Mouse (Mus musculus) right cerebral cortex, postnatal 10 days (tissue): ENCODE results near the gene Alpi.

Experiments used
- DNase-seq, 2 experiments: peaks; one replicate each; pipeline ENCODE4 v3.0.0; 2021; ENCODE audit warnings: low spot score in 2 of 2

Alpi gene

GRCm38 (mm10) chr1:87101411-87101810 lies at the start of gene Alpi:
TSS of gene Alpi (minus strand) at chr1:87101606.
- DNase-seq: no peak

DNA sequence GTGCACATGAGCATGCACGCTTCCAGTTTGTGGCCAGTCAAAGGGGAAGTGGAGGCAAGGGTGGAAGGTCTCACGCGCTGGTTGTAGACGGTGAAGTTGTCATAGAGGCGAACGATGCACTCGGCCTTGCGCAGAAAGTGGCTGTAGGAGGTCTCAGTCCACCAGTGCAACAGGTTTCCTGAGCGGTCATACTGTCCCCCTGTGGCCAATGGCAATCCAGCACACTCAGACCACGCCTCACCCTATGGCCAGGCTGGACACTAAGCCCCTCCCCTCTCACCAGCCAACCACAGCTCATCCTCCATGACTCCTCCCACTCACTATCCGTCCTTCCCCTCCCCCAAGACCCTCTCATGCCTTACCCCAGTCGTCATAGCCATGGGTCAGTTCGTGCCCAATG lies 48.0 kb upstream of the Alpi start:
- no peak for DNase-seq

GRCm38 (mm10) chr1:87143141-87143540 lies 41.7 kb upstream of the Alpi start:
- no peak for DNase-seq

DNA sequence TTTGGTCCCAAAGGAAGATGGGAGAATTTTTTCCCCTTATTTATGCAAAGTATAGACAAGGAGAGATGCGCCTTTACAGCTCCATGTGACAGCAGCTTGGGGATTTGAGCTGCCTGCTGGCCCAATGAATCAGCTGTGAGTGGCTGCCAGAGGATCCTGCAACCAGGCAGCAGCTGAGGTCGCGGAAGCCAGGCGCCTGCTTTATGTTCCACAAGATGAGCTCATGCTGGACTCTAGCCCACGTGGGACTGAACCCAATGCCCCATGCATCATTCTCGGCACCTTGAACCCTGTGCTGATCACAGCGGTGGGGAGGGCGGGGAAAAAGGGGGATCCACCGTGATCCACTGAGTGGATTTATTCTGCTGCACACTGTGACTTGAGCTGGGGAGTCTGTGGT lies 41.0 kb upstream of the Alpi start:
- DNase-seq: no peak

DNA sequence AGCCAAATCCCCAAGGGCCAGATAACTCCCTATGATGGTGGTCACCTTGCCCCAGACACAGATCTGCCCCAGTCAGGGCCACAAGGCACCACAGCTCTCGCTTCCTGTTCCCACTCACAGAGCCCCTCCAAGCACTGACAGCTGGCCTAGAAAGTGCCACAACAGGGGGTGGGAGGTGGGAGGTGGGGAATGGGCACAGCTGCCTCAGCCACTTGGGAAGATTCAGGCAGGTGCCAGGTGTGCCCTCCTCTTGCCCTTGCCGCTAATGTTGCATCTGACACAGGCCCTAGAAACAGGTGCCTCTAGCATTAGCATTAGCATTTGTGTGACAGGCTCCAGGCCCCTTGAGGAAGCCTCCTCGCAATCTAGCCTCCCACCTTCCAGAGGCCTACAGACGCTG lies 40.1 kb upstream of the Alpi start:
- no peak for DNase-seq

- no peak for DNase-seq
Observed at GRCm38 (mm10) chr1:87131803-87132202, 30.4 kb upstream of the Alpi start.

DNA sequence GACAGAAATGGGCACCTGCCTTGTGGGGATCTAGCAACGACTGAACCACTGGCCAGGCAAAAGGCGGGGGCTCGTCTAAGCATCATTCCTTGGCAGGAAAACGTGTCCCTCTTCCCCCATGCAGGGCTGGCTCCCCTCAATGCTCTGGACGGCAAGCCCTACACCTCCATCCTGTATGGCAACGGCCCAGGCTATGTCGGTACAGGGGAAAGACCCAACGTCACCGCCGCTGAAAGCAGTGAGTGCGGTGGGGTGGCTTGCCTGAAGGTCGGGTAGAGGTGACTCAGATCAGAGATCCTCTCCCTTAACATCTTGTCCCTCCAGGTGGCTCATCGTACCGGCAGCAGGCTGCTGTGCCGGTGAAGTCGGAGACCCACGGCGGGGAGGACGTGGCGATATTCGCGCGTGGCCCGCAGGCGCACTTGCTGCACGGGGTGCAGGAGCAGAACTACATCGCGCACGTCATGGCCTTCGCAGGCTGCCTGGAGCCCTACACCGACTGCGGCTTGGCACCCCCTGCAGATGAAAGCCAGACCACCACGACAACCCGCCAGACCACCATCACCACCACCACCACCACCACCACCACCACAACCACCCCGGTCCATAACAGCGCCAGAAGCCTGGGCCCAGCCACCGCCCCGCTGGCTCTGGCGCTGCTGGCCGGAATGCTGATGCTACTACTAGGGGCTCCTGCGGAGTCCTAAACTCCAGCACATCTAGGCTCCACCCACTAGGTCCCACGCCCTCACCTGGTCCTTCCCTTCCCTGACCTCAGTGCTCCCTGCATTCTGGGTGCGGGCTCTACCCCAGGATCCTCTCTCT lies 26.0 kb upstream of the Alpi start:
- peak; percentile 61 for DNase-seq

GRCm38 (mm10) chr1:87124673-87125072 lies 23.3 kb upstream of the Alpi start, which contains the start of gene Akp3:
TSS of gene Akp3 (plus strand) at chr1:87124973.
- no peak for DNase-seq

- DNase-seq: no peak
Observed at GRCm38 (mm10) chr1:87114784-87115183, 13.4 kb upstream of the Alpi start.

DNA sequence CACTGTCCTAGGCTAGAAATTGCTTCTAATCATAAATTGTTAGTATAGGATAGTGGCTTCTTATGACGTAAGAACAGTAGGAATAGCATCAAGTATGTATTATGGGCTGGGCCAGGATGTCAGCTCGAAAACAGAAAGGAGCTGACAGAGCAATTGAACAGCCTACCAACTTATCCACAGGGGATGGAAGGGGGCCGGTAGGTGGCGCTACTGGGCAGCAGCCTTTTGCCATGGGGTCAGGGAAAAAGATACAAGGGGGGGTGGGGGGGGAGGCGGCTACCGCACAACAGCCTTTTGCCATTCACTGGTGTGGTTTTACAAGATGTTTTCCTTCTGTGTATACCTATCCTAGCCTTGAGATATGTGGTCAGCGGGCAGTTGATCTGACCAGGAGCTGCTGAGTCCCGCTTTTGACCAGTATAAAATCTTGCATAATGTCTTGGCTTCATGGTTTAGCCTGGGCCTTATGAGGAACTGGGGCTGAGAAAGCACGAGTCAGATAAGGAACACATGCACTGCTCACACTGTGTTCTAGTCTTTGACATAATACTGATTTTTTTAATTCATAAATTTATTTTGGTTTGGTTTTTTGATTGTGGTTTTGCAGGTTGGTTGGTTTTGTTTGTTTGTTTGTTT lies 10.4 kb upstream of the Alpi start:
- no peak for DNase-seq

DNA sequence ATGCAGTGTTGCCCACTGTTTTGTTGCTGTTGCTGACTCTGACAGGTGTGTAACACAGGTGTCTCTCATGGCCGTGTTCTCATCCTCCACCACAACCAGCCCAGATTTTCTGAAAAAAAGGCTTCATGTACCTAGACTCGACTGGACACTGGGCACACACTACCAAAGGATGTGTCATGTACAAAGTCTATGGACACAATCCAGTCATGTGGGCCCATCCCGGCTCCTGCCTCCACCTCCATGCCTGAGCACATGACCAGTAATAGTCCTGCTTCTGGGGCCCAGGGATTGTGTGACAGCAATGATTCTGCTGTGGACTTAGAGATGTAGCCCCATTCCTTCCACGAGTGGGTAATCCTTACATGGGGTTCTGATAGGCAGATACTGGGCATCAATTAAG lies 7.2 kb upstream of the Alpi start:
- no peak for DNase-seq

- no peak for DNase-seq
Observed at GRCm38 (mm10) chr1:87106536-87106935, 5.1 kb upstream of the Alpi start.

DNA sequence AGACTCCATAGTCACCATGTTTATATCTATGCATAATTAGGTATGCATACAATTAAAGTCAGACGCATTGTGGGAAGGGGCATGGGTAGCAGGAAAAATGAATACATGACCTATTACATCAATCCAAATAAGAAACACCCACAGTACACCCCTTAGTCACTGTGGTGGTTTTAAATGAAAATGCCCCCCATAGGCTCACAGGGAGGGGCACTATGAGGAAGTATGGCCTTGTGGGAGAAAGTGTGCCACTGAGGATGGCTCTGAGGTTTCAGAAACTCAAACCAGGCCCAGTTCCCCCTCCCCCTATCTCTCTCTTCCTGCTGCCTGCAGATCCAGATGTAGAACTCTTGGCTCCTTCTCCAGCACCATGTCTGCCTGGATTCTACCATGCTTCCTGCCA lies 2.5 kb upstream of the Alpi start:
- no peak for DNase-seq

DNA sequence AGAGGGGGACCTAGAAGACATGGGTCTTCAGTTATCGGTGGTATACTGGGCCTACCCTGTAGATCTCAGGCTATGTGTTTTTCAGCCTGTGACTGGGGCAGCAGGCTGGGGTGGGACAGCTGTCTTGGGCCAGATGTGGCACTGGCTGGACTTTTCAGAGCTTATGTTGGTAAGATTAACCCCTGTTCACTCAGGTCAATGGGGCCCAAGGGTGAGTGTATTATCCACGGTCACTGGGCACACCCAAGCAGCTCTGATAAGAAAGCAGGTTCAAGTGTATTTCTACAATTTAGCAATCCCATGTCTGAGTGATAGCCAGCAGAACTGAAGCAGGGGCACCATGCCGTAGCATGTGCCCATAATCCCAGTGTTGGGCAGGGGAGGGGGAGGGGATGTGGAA lies 708 bp upstream of the Alpi start:
- DNase-seq: no peak

DNA sequence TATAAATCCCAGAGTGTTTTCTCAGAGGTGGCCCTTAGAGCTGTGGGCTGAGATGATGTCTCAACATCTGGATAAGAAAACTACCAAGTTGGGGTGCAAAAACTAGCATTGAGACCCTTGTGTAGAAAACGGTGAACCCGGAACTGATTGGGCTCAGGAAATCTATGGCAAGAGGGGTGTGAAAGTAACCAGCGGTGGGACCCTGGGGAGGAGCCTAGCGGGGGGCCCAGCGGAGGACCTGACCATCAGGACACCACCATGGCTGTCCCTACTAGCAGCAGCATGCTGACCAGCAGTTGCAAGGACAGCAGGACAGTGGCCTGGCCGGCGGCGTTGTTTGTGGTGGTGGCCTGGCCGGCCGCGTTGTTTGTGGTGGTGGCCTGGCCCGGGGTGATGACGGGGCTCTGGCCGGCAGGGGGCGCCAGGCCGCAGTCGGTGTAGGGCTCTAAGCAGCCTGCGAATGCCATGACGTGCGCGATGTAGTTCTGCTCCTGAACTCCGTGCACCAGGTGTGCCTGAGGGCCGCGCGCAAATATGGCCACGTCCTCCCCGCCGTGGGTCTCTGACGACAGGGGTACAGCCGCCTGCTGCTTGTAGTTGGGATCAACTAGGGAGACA lies 2.9 kb downstream of the Alpi start:
- DNase-seq: peak; percentile 31 to 64

- no peak for DNase-seq
Observed at GRCm38 (mm10) chr1:87095642-87096041, 5.8 kb downstream of the Alpi start.

GRCm38 (mm10) chr1:87089828-87090227 lies 11.6 kb downstream of the Alpi start, which contains the start of gene Alppl2:
TSS of gene Alppl2 (minus strand) at chr1:87089928.
- no peak for DNase-seq

GRCm38 (mm10) chr1:87089251-87089650 lies 12.2 kb downstream of the Alpi start:
- no peak for DNase-seq

DNA sequence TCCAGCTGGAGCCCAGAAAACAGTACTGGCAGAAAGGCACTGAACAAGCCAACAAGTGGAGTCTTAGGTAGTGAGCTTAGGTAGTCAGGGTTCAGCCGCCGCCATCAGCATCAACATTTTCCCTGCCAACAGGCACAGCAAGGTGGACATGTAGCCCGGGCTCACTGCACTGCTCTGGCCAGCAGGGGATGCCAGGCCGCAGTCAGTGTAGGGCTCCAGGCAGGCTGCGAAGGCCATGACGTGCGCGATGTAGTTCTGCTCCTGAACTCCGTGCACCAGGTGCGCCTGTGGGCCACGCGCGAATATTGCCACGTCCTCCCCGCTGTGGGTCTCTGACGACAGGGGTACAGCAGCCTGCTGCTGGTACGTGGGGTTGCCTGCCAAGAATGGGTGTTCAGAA lies 14.4 kb downstream of the Alpi start:
- DNase-seq: no peak

DNA sequence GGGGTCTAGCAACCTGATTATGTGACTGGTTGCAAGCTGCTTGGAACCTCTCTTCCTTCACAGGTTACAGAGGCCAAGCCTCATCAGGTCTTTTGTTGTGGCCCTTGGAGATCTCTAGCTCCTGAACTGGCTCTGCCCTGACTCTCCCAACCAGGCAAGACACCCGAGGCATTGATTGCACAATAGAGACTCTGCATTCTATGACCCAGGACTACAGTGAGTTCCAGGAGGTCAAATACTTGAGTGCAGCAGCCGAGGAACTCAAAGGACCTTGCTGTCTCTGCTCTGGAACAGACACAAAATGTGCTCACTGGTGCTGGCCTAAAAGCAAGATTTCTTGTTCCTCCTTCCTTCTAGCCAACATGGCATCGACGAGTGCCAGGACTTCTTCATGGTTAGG lies 15.2 kb downstream of the Alpi start:
- no peak for DNase-seq

DNA sequence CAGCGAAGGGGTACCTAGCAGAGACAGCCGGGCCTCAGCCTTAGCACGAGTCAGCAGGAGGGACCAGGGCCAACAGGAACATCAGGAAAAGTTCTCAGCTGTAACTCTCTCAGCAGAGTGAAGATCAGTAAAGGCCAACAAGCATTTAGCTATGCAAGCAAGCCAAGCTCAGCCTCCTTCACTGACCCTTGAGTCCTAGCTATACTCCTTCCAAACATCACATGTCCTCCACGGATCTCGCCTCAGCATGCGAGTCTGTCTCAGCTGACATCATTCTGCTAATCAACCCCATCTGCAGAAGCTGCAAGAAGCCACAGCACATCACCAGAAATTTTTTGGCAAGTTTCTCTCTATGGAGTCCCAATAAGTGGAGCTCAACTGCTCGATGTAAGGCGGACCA lies 27.6 kb downstream of the Alpi start:
- DNase-seq: no peak

DNA sequence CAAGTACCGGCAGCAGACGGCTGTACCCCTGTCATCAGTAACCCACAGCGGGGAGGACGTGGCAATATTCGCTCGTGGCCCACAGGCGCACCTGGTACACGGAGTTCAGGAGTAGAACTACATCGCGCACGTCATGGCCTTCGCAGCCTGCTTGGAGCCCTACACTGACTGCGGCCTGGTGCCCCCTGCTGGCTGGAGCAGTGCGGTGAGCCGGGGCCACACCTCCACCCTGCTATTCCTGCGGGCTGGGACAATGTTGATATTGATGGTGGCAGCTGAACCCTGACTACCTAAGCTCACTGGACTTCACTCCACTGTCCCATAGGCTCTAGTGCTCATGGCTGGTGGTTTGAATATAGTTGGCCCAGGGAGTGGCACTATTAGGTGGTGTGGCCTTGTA lies 30.7 kb downstream of the Alpi start:
- no peak for DNase-seq

GRCm38 (mm10) chr1:87060913-87061312 lies 40.5 kb downstream of the Alpi start:
- DNase-seq: no peak
